Mouse (Mus musculus): ENCODE measurements around the gene Treml1.

The Treml1 gene

GRCm38 (mm10) chr17:48357892-48358291 lies 1.8 kb upstream of the Treml1 start:
- in situ Hi-C loops (cut with MseI, MboI): no loop called here

- in situ Hi-C loops (cut with MseI, MboI): no loop called here
These were observed 746 bp downstream of the Treml1 start for GRCm38 (mm10) chr17:48360462-48360861.

GRCm38 (mm10) chr17:48362346-48362745 lies 2.6 kb downstream of the Treml1 start:
- in situ Hi-C loops (cut with MseI, MboI): no loop called here

- in situ Hi-C loops (cut with MseI, MboI): no loop called here
These were observed 3.2 kb downstream of the Treml1 start for GRCm38 (mm10) chr17:48362966-48363365.

GRCm38 (mm10) chr17:48363421-48363965 lies 3.8 kb downstream of the Treml1 start:
- in situ Hi-C loops (cut with MseI, MboI): no loop called here

- in situ Hi-C loops (cut with MseI, MboI): no loop called here
These were observed 5.9 kb downstream of the Treml1 start for GRCm38 (mm10) chr17:48365511-48366155.

- in situ Hi-C loops (cut with MseI, MboI): no loop called here
These were observed 7.1 kb downstream of the Treml1 start for GRCm38 (mm10) chr17:48366806-48367205.

GRCm38 (mm10) chr17:48371621-48372020 lies 11.9 kb downstream of the Treml1 start:
- in situ Hi-C loops (cut with MseI, MboI): no loop called here

GRCm38 (mm10) chr17:48372987-48373386 lies 13.3 kb downstream of the Treml1 start:
- in situ Hi-C loops (cut with MseI, MboI): no loop called here

GRCm38 (mm10) chr17:48376102-48376501 lies 16.4 kb downstream of the Treml1 start:
- in situ Hi-C loops (cut with MseI, MboI): no loop called here

- in situ Hi-C loops (cut with MseI, MboI): no loop called here
These were observed 19.3 kb downstream of the Treml1 start for GRCm38 (mm10) chr17:48379050-48379449.

GRCm38 (mm10) chr17:48385786-48386461 lies 26.2 kb downstream of the Treml1 start:
- in situ Hi-C loops (cut with MseI, MboI): no loop called here

- in situ Hi-C loops (cut with MseI, MboI): no loop called here
These were observed 28.9 kb downstream of the Treml1 start for GRCm38 (mm10) chr17:48388666-48389065.

- in situ Hi-C loops (cut with MseI, MboI): no loop called here
These were observed 29.7 kb downstream of the Treml1 start for GRCm38 (mm10) chr17:48389442-48389841.

GRCm38 (mm10) chr17:48391446-48391845 lies 31.7 kb downstream of the Treml1 start:
- in situ Hi-C loops (cut with MseI, MboI): no loop called here

GRCm38 (mm10) chr17:48392616-48393015 lies 32.9 kb downstream of the Treml1 start:
- in situ Hi-C loops (cut with MseI, MboI): no loop called here

GRCm38 (mm10) chr17:48401710-48402109 lies 42.0 kb downstream of the Treml1 start:
- in situ Hi-C loops (cut with MseI, MboI): no loop called here

GRCm38 (mm10) chr17:48402751-48403150 lies 43.0 kb downstream of the Treml1 start:
- in situ Hi-C loops (cut with MseI, MboI): no loop called here

- in situ Hi-C loops (cut with MseI, MboI): no loop called here
These were observed 44.1 kb downstream of the Treml1 start for GRCm38 (mm10) chr17:48403848-48404247.

GRCm38 (mm10) chr17:48404706-48405105 lies 45.0 kb downstream of the Treml1 start:
- in situ Hi-C loops (cut with MseI, MboI): no loop called here

GRCm38 (mm10) chr17:48407154-48407553 lies 47.4 kb downstream of the Treml1 start:
- in situ Hi-C loops (cut with MseI, MboI): no loop called here

GRCm38 (mm10) chr17:48407910-48408525 lies 48.3 kb downstream of the Treml1 start:
- in situ Hi-C loops (cut with MseI, MboI): no loop called here

Data from mouse trophoblast stem cell (cell line).